Mouse (Mus musculus): ENCODE data around the gene Psmc3ip.
A peak's percentile ranks its signal among the peaks of the same experiment; 100 is the strongest.
"Not testable (repeated sequence)": the region's sequence is repeated elsewhere in the genome, so short reads cannot be mapped to it uniquely, and the experiment has no call there.

Psmc3ip gene

GRCm38 (mm10) chr11:101095314-101096024, at the start of gene Psmc3ip:
Gene Psmc3ip (minus strand): TSS chr11:101095436.
- DNase-seq (ENCODE audit: low read depth, low spot score) = peak; percentile 90

DNA sequence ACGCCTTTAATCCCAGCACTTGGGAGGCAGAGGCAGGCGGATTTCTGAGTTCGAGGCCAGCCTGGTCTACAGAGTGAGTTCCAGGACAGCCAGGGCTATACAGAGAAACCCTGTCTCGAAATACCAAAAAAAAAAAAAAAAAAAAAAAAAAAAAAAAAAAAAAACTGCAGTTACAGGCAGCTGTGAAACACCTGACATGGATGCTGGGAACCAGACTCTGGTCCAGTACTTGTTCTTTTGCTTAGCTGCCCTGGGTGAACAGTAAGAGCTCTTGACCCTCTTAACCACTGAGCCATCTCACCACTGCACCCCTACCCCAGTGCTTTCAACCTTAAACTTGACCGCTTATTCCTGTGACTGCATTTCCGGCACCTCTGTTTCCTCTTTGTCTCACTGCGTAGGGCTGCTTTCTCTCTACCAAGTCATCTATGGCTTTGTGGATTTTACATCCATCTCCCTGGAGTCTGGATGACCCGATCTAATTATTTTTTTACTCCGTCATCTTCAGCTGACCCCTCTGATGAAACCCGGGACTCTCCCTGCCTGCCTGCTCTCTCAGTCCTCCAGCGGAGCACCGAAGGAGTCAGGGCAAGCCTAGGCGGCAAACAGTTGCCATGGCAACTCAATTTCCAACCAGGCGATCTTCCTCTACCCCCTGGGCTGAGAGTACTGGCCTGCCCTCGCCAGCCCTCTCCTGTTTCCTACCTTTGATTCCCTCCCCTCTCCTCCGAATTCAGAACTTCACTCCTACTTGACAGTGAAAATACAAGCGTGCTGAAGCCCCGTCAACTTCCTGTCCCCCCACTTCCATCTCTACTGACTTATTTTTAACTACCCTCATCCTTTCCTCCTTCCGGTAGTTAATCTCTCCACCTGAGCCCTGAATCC, 48.3 kb upstream of the Psmc3ip start:
- DNase-seq (ENCODE audit: low read depth, low spot score) = no peak

- DNase-seq (ENCODE audit: low read depth, low spot score) = no peak
These were observed 47.2 kb upstream of the Psmc3ip start for GRCm38 (mm10) chr11:101142215-101142967.

GRCm38 (mm10) chr11:101141088-101141487, 45.9 kb upstream of the Psmc3ip start:
- no peak for DNase-seq (ENCODE audit: low read depth, low spot score)

GRCm38 (mm10) chr11:101140164-101140819, 45.1 kb upstream of the Psmc3ip start:
- DNase-seq (ENCODE audit: low read depth, low spot score) = no peak

DNA sequence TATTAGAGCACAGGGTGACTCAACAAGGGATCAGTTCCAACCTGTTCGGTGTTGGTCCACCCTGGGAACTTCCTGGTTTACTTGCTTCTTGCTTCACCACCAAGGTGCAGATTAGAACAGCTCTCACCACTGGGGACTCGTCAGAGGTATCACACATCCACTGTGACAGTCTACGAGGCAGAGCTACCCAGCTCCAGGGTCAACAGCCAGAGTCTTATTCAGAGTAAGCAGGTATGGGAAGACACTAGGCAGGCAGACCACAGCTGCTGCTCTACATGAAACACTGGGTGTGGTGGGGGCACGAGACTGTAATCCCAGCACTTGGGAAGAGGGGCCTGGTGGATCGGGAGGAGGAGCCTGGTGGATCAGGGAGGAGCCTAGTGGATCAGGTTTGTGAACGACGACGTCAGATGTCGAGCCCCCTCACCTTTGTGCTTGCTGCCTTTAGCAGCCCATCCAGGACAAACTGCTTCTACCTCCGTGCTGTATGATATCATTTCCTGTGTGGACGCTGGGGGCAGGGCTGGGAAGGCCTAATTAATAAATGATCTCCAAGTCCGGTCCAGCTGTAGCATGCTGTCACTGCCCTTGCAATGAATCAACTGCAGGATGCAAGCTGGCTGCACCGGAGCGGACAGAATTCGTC, 43.4 kb upstream of the Psmc3ip start:
- peak; percentile 44 for DNase-seq (ENCODE audit: low read depth, low spot score)

- DNase-seq (ENCODE audit: low read depth, low spot score) = no peak
These were observed 41.8 kb upstream of the Psmc3ip start for GRCm38 (mm10) chr11:101137000-101137399.

GRCm38 (mm10) chr11:101134217-101134865, 39.1 kb upstream of the Psmc3ip start:
- DNase-seq (ENCODE audit: low read depth, low spot score) = no peak

DNA sequence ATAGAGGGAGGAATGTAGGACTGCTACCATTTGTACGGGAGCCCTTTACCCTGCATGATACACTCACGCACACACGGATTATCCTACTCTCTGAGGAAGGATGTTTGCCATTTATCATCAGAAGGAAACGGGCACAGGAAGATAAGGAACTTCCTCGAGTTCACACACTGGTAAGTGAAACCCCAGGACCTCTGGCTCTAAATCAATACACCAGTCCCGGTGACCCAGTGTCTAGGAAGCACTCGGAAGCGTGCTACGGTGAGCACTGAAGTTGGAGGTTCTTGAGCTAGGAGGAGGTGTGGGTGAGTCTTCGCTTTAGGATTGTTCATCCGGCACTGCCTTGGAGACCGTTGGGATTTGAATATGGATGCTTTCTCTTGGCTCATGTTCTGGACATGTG, 37.8 kb upstream of the Psmc3ip start:
- DNase-seq (ENCODE audit: low read depth, low spot score) = no peak

- no peak for DNase-seq (ENCODE audit: low read depth, low spot score)
These were observed 36.5 kb upstream of the Psmc3ip start for GRCm38 (mm10) chr11:101131701-101132100.

- no peak for DNase-seq (ENCODE audit: low read depth, low spot score)
These were observed 36.0 kb upstream of the Psmc3ip start for GRCm38 (mm10) chr11:101131187-101131586.

DNA sequence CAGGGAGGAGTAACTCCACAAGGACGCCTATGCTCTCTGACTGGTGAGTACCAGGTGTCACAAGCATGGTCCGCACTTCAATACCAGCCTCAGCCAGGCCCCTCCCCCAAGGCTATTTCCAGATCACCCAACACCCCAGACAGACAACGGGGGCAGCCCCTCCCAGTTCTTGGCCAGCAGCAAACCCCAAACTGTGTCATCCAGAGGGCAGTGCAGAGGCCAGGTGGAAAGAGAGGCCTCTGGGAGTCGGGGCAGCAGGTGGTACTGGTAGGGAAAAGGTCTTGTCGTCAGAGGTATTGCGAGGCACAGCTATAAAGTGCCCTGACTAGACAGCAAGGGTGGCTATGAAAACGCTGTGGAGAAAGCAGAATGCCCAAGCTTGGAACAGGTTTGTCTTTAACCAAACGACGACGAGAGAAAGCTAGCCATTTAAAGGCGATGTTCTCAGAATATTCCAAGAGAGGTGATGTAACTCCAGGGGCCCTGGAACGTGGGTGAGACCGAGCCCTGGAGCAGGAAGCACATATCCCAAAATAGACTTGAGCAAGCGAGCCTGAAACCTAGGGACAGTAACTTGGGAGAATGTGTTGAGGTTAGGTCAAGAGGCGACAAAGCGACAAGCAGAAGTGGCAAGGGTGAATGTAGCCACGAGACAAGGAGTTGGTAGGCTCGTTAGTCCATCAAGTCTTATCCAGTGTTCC, 35.0 kb upstream of the Psmc3ip start:
- no peak for DNase-seq (ENCODE audit: low read depth, low spot score)

DNA sequence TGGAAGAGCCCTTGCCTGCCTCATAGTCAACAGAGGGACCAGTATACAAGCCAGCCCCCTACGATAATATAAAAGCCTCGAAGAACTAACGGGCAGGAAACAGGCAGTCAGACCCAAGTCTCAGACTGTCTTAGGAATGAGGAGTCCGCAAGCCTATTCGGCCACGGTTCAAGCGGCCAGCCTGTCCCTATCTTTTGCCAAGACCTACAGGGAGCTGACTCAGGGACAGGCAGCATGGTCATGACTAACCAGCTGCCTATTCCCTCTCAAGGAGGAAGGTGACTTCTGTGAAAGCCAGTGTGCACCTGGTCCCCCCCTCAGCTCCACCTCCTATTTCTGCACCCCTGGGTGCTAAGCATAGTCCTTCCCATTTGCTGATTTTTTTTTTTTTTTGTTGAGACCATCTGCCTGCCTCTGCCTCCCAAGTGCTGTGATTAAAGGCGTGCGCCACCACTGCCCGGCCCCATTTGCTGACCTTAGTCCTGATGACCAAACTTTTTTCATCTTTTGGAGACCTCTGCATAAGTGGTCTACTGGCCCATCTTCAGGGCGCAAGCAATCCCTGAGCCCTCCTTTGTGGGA, 33.9 kb upstream of the Psmc3ip start:
- no peak for DNase-seq (ENCODE audit: low read depth, low spot score)

- no peak for DNase-seq (ENCODE audit: low read depth, low spot score)
These were observed 31.8 kb upstream of the Psmc3ip start for GRCm38 (mm10) chr11:101127075-101127474.

DNA sequence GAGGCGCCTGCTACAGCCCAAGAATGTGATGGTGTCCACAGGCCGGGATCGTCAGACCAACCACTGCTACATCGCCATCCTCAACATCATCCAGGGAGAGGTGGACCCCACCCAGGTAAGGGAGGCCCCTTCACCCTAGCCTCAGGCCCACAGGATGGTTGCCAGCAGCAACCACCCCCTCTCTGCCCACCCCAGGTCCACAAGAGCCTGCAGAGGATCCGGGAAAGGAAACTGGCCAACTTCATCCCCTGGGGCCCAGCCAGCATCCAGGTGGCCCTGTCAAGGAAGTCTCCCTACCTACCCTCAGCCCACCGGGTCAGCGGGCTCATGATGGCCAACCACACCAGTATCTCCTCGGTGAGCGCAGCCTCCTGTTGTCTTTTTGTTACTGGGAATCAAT, 29.8 kb upstream of the Psmc3ip start:
- DNase-seq (ENCODE audit: low read depth, low spot score) = not testable (repeated sequence)

DNA sequence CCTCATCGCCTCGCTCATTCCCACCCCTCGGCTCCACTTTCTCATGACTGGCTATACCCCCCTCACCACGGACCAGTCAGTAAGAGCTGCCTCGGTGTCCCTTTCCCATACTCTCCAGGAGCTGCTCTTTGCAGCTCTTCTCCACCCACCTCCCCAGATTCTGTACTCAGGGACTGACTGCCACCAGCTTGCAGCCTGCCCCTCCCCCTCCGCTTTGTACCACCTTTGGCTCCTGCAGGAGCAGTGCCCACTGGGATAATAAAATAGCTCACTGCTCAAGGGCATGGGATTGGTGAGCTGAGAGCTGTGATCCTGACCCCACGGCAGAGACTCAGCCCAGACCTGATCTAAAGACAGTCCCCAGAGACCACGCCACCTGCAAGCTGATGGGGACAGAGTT, 29.3 kb upstream of the Psmc3ip start:
- not testable (repeated sequence) for DNase-seq (ENCODE audit: low read depth, low spot score)

- no peak for DNase-seq (ENCODE audit: low read depth, low spot score)
These were observed 25.4 kb upstream of the Psmc3ip start for GRCm38 (mm10) chr11:101120545-101121188.

GRCm38 (mm10) chr11:101119761-101120544, 24.7 kb upstream of the Psmc3ip start, which contains the start of the genes Retreg3 and Tubg1:
Gene Retreg3 (minus strand): TSS chr11:101119893.
Gene Tubg1 (plus strand): TSS chr11:101119938.
- DNase-seq (ENCODE audit: low read depth, low spot score) = peak; percentile 99
